In genomic region chr3:105090981-105091380, GRCm38 (mm10) we compare ENCODE assay signal across 8 mouse cellular contexts. TPM values are rescaled to one million over a fixed set of nuclear protein-coding genes. Genes with fewer than 3 reads are reported as not detected.
DNase-seq lines count a peak whose midpoint lies in the region; ATAC-seq and TF ChIP-seq lines count a peak whose summit lies in the region.

No protein-coding gene starts in this region.

- H3K4me1 ChIP-seq in testis, adult 2 months (ENCODE audit: control insufficient read depth, insufficient read depth, low read length): no peaks in the 10 kb centered on the region
- no peaks in the 10 kb centered on the region for H3K4me1 ChIP-seq in forebrain, postnatal 0 days (ENCODE audit: insufficient read depth)
- no peaks in the 10 kb centered on the region for H3K4me1 ChIP-seq in intestine, embryonic 16.5 days (ENCODE audit: control insufficient read depth, insufficient read depth, low read length)

- TF ChIP-seq POLR2A in testis, adult 2 months (IDR thresholded peaks at IDR 0.05; ENCODE audit: control insufficient read depth, low read depth, low read length): no peak

- H3K36me3 ChIP-seq in testis, adult 2 months (ENCODE audit: control insufficient read depth, insufficient read depth, low read length): no peaks in the 10 kb centered on the region
- H3K36me3 ChIP-seq in forebrain, postnatal 0 days (ENCODE audit: insufficient read depth): no peaks in the 10 kb centered on the region
- H3K36me3 ChIP-seq in intestine, embryonic 16.5 days (ENCODE audit: control insufficient read depth, insufficient read depth, low read length): no peaks in the 10 kb centered on the region

- no peaks in the 10 kb centered on the region for H3K9me3 ChIP-seq in forebrain, postnatal 0 days (ENCODE audit: low read length)
- no peaks in the 10 kb centered on the region for H3K9me3 ChIP-seq in intestine, embryonic 16.5 days (ENCODE audit: control insufficient read depth, low read length)

- no peak overlapping the region for H3K4me3 ChIP-seq in testis, adult 2 months (ENCODE audit: control insufficient read depth, low read depth, low read length)
- H3K4me3 ChIP-seq in forebrain, postnatal 0 days (ENCODE audit: low read depth, low read length): no peak overlapping the region
- no peak overlapping the region for H3K4me3 ChIP-seq in intestine, embryonic 16.5 days (ENCODE audit: low read length)

- 25% methylated on average over 3 of the region's 3 CpGs for WGBS in forebrain, postnatal 0 days
- 11% methylated on average over 3 of the region's 3 CpGs for WGBS in intestine, embryonic 16.5 days

- no peaks in the 10 kb centered on the region for H3K27me3 ChIP-seq in testis, adult 2 months (ENCODE audit: control insufficient read depth, insufficient read depth, low read length)
- H3K27me3 ChIP-seq in forebrain, postnatal 0 days (ENCODE audit: insufficient read depth, low read length): no peaks in the 10 kb centered on the region
- no peaks in the 10 kb centered on the region for H3K27me3 ChIP-seq in intestine, embryonic 16.5 days (replicated peaks; ENCODE audit: control insufficient read depth, insufficient read depth, low read length)

- no peak overlapping the region for H3K27ac ChIP-seq in testis, adult 2 months (ENCODE audit: control insufficient read depth, insufficient read depth, low read depth, low read length)
- no peak overlapping the region for H3K27ac ChIP-seq in forebrain, postnatal 0 days (ENCODE audit: low read depth, low read length)
- no peak overlapping the region for H3K27ac ChIP-seq in intestine, embryonic 16.5 days (ENCODE audit: low read length)

- intact Hi-C loops in left cerebral cortex, postnatal 25 days (cut with DNase I): loop anchor here (5.0 kb wide), 1 partner anchor 176 kb away; no protein-coding TSS in a partner anchor

- H3K9ac ChIP-seq in forebrain, postnatal 0 days: no peak overlapping the region
- no peak overlapping the region for H3K9ac ChIP-seq in intestine, embryonic 16.5 days (ENCODE audit: low read depth, low read length)

- peak; percentile 53; the same call in 1 of the 2 replicates for TF ChIP-seq CTCF in testis, adult 2 months (IDR thresholded peaks at IDR 0.05; ENCODE audit: control insufficient read depth, insufficient read depth, insufficient replicate concordance, low read depth, low read length)
- TF ChIP-seq CTCF in forebrain, postnatal 0 days (IDR thresholded peaks at IDR 0.05; ENCODE audit: low read depth): peak; percentile 61

- no peak for DNase-seq in testis, postnatal 14 days (ENCODE audit: low spot score)
- peak; percentile 49 for DNase-seq in adrenal gland, postnatal 25 days
- peak; percentile 25 for DNase-seq in forebrain, postnatal 0 days
- DNase-seq in left cerebral cortex, postnatal 25 days (ENCODE audit: low spot score in 2 of 2): peak; percentile 56 to 64
- DNase-seq in retina, postnatal 1 day: peak; percentile 53

- no peak overlapping the region for H3K4me2 ChIP-seq in forebrain, postnatal 0 days (ENCODE audit: low read depth)
- no peak overlapping the region for H3K4me2 ChIP-seq in intestine, embryonic 16.5 days (ENCODE audit: low read depth, low read length)

- ATAC-seq in forebrain, postnatal 0 days: peak; percentile 88
- ATAC-seq in intestine, embryonic 16.5 days: peak; percentile 88
- ATAC-seq in monocyte, adult 5-6 weeks (replicated peaks; ENCODE audit: insufficient number of reproducible peaks, low FRiP score, low TSS enrichment, poor library complexity, severe bottlenecking): no peak

RNA-seq across cellular contexts. Expression of gene 4930564D02Rik, which starts 24.3 kb away (rescaled TPM):
- polyA plus RNA-seq in testis, adult 2 months (2012; rRNA removed): 1.2 and 1.8 TPM in 2 replicates
- not detected in 2 replicates for total RNA-seq in adrenal gland, postnatal 25 days (2021)
- not detected in 2 replicates for total RNA-seq in forebrain, postnatal 0 days (2014; rRNA removed)
- polyA plus RNA-seq in forebrain, postnatal 0 days (2015; fragmentation: Nextera tagmentation; extraction: Ambion mirVana): not detected in 2 replicates
- not detected in 2 replicates for polyA plus RNA-seq in intestine, embryonic 16.5 days (2015; fragmentation: Nextera tagmentation; extraction: Ambion mirVana)
- not detected for total RNA-seq in left cerebral cortex, postnatal 25 days (2021)
- total RNA-seq in monocyte, adult 5-6 weeks (2017): not detected in 3 replicates

RNA-seq across cellular contexts. Expression of gene Cttnbp2nl, which starts 38.0 kb away (rescaled TPM):
- 7.4 and 7.6 TPM in 2 replicates for polyA plus RNA-seq in testis, adult 2 months (2012; rRNA removed)
- total RNA-seq in adrenal gland, postnatal 25 days (2021): 14.1 and 19.3 TPM in 2 replicates
- total RNA-seq in forebrain, postnatal 0 days (2014; rRNA removed): 27.9 and 31.7 TPM in 2 replicates
- 32.9 and 44.9 TPM in 2 replicates for polyA plus RNA-seq in forebrain, postnatal 0 days (2015; fragmentation: Nextera tagmentation; extraction: Ambion mirVana)
- polyA plus RNA-seq in intestine, embryonic 16.5 days (2015; fragmentation: Nextera tagmentation; extraction: Ambion mirVana): 17.7 and 19.0 TPM in 2 replicates
- 10 to 100 TPM; 23.3 to 25.6 TPM for total RNA-seq in left cerebral cortex, postnatal 25 days (2021)
- total RNA-seq in monocyte, adult 5-6 weeks (2017): 0.19 to 0.53 TPM in 2 of 3 replicates, not detected in the other
